16 mouse cellular contexts compared by ENCODE assay signal in the genomic region with DNA sequence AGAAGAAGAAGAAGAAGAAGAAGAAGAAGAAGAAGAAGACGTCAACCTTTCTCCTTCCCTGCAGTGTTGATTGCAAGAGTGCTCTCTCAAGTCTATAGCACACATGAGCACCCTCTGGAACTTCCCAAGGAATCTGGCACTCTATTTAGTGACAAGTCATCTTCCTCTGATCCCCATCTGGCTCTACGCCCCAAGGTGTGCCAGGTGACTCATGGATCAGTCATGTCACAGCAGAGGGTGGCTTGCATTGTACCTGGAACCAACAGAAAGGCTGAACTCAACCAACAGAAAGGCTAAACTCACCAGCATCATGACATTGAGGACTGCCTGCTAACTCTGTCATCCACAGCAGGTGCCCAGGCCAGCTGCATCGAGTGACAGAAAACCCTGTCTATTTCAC. TPM values are rescaled to one million over a fixed set of nuclear protein-coding genes. Genes with fewer than 3 reads are reported as not detected.
A peak's percentile ranks its signal among the peaks of the same experiment; 100 is the strongest.
DNase-seq lines count a peak whose midpoint lies in the region.
"Had no signal": no experiment of that assay in that cellular context is flagged by ENCODE, and none has a peak within 500 bp of the region (broad histone marks: within the 10 kb centered on the region; RNA-seq: fewer than 3 reads in every experiment).

No protein-coding gene starts in this region.

- DNase-seq in heart, adult 11 months = peak; percentile 61
- no peak for DNase-seq in heart, adult 8-10 months (ENCODE audit: low spot score)
- DNase-seq in urinary bladder, adult 18-20 months (ENCODE audit: low spot score in 2 of 2) = peak; percentile 26 to 43
- no peak for DNase-seq in urinary bladder, postnatal 4 days (ENCODE audit: low spot score in 2 of 2)
- peak; percentile 13 for DNase-seq in urinary bladder, postnatal 25 days (ENCODE audit: low spot score)
- no peak for DNase-seq in urinary bladder, postnatal 10 days (ENCODE audit: low spot score)
- DNase-seq in urinary bladder, postnatal 36 days (ENCODE audit: low spot score in 2 of 2) = peak; percentile 33 to 40
- DNase-seq in ovary, postnatal 14 days (ENCODE audit: low spot score) = no peak
- DNase-seq: adrenal gland, adult 8-10 months; adrenal gland, postnatal 14 days; adrenal gland, postnatal 36 days; B cell, adult 2 months; cerebellum, adult 11-12 months; cerebellum, adult 2 months; cerebellum, adult 9-10 months; cerebellum, postnatal 25 days had no signal

RNA-seq across cellular contexts. Expression of gene Fopnl, which starts 2.5 kb away (rescaled TPM):
- 10 to 100 TPM; 61.1 to 70.9 (median 64.9) TPM for total RNA-seq in heart, adult 8-10 months (2022)

RNA-seq across cellular contexts. Expression of gene Myh11, which starts 28.5 kb away (rescaled TPM):
- total RNA-seq in heart, adult 8-10 months (2022) = 10 to 100 TPM; 17.3 to 28.2 (median 21.5) TPM

RNA-seq across cellular contexts. Expression of gene Abcc1, which starts 41.7 kb away (rescaled TPM):
- 10 to 100 TPM; 15.7 to 25.5 (median 21.1) TPM for total RNA-seq in heart, adult 8-10 months (2022)

Comparison
In these comparisons a context has a peak if more than half of its experiments do, and no peak if none do; other contexts are left out.
1. DNase-seq: peak in heart, adult 11 months (single experiment), urinary bladder, adult 18-20 months (2 of 2), urinary bladder, postnatal 25 days (single experiment) and urinary bladder, postnatal 36 days (2 of 2); none in heart, adult 8-10 months (single experiment), urinary bladder, postnatal 4 days (0 of 2), urinary bladder, postnatal 10 days (single experiment) and ovary, postnatal 14 days (single experiment).